Mouse (Mus musculus): ENCODE measurements around the gene Spata6.

Gene Spata6

DNA sequence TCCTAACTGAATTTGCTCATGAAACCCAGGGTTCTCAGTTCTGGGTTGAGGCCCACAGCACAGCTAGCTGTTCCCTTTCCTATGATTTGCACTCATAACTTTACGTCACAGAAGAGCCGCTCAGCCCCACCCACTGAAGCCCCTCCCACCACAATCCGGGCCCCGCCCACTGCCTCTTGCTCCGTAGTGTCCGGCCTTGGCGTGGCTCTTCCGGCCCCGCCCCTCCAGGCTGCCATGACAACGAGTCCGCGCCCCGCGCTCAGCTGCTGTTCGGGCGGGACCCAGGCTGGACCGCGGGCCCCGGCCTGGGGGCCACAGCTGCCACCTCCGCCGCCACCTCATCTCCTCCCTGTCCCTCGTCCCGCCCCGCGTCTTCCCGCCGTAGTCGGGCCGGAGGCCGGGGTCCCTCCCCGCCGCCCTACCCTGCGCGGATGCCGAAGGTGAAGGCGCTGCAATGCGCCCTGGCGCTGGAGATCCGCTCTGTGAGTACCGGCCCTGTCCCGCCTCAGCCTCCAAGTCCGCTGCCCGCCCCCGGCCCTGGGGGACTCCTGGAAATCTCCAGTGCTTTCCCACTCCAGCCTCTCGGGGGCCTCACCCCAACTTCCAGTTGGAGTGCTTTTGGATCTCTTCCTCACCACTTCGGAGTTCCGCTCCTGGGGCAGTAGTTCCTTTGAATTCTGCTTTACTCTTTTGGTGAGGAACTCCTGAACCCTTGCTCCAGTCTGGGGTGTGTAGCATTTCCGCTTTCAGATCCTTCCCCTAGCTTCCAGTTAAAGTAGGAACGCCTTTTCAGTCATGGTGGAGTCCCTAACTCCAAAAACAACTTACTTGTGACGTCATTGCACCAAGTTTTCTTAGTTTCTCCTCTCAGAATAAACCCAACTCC, at the start of gene Spata6:
Spata6 (plus strand) TSS at position 209 of the 886 bp plus-strand sequence.
- DNase-seq (ENCODE audit: low spot score in 2 of 2): peak; percentile 86 to 94

DNA sequence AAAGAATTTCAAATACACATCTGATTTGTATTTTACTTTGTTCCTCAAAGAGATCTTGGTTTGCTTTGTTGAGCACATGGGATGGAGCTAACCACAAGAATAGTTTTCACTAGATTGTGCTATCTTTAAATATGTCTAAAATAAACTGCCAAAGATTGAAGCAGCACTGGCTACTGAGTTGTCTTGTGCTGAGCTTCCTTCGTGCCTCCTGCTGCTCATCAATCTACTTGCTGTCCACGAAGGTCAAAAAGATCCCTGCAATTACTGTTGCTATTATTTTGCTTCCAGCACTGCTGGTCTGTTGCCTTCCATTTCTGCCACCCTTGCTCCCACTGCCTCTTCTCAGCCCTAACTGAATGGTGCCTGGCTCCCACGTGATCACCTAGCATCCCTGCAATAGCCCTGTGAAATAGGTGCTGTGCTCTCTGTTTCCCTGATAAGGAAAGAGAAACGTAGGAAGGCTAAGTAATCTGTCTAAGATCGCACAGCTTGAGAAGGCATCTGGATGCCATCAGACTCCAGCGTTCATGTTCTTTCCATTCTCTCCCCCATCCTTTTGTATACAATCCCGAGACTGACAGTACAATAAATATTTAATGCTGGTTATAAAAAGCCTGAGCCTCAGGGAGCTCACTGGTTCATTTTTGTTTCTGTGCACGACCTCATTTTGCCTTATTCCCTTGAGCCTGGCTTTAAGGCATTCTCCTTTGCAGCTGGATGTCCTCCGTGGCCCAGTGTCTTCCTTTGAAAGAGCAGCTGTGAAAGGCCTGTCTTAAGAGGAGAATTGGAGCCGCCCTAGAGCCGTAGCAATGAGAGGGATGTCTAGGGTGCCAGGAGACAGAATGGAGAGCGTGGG, 49.0 kb upstream of the Spata6 start:
- no peak for DNase-seq (ENCODE audit: low spot score in 2 of 2)

DNA sequence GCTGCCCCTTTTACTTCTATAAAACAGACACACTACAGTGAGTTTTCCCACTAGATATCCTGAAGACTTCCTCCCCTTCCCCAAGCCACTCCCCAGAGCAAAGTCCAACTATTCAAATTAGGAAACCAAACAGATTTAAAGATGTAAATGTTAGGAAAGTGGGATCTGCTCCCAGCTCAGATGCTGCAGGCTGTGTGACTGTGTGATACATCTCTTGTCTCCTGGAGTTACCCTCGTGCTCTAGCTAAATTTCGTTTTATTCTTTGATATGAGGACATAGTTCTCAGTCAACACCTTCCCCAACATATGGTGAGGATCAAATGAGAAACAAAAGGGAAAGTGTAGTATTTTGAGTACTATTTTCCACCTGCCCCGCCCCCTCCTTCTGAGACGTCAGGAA, 48.3 kb upstream of the Spata6 start:
- DNase-seq (ENCODE audit: low spot score in 2 of 2): no peak

- no peak for DNase-seq (ENCODE audit: low spot score in 2 of 2)
Measured at GRCm38 (mm10) chr4:111673904-111674303, 45.9 kb upstream of the Spata6 start.

DNA sequence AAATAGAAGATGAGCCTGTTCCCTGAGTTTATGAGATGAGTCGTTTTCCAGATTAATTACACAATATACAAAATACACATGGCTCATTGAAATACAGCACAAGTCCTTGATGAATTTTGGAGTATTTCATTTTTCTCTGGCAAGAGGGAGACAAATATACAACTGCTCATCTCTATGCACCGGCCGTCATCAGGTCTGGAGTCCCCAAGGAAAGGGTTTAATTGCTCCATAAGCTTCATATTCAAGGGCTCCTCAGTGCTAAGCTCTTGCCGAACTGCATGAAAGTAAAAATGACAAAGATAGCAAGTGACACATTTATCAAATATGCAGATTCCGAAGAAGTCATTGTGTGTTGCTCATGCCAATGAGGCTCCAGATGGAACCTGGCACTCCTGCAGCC, 37.9 kb upstream of the Spata6 start:
- no peak for DNase-seq (ENCODE audit: low spot score in 2 of 2)

GRCm38 (mm10) chr4:111682793-111683192, 37.0 kb upstream of the Spata6 start:
- no peak for DNase-seq (ENCODE audit: low spot score in 2 of 2)

- DNase-seq (ENCODE audit: low spot score in 2 of 2): no peak
Measured at GRCm38 (mm10) chr4:111683843-111684242, 35.9 kb upstream of the Spata6 start.

DNA sequence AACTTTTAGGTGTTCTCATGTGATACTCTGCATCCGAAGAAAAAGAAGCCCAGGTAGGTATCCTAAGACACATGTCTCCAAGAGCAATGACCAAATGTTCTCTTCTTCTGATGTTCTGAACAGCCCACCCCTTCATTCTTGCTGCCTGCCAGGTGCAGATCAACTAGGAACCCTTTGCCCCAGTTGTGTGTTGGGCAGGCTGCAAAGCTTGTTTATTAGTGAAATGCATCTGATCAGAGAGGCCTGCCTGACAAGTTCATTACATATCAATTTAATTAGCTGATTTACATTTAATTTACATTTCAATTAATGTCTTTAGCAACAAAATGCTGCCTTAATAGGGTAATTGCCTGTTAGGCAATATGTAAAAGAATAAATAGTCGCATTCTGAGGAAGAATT, 33.8 kb upstream of the Spata6 start:
- no peak for DNase-seq (ENCODE audit: low spot score in 2 of 2)

- DNase-seq (ENCODE audit: low spot score in 2 of 2): peak in 1 of 2 experiments; percentile 15
Measured at GRCm38 (mm10) chr4:111686951-111687350, 32.8 kb upstream of the Spata6 start.

DNA sequence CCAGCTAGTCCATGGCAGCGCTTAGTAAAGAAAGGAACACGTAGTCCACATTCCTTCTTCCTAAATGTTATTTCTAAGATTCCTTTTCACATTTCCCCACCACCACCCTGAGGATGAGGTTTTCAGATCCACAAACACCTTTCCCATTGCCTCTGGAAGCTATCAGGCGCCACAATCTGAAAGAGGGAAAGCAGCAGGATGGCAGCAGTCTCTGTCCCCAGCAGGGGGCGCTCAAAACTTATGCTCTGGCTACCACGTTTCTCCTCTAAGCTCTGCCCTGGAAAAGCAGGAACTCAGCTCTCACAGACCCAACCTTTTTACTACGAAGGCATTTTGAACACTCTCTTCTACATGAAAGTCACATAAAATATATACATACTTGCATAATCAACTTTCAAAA, 32.2 kb upstream of the Spata6 start:
- DNase-seq (ENCODE audit: low spot score in 2 of 2): peak; percentile 56 to 78

GRCm38 (mm10) chr4:111691057-111691543, 28.7 kb upstream of the Spata6 start:
- DNase-seq (ENCODE audit: low spot score in 2 of 2): no peak

DNA sequence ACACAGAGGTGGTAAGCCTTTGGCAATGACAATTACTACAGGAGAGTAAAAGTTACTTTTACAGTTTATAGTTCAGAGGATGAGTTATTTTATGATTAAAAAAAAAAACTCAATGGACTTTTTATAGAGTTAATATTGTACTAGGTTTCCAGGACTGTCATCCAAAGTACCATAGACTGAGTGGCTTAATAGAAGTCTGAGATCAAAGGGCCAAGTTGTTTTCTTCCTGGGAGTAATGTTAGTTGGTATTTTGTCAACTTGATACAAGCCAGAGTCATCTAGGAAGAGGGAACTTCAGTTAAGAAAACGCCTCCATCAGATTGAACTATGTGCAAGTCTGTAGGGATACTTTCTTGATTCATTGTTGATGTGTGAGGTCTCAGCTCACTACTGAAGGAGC, 18.4 kb upstream of the Spata6 start:
- no peak for DNase-seq (ENCODE audit: low spot score in 2 of 2)

DNA sequence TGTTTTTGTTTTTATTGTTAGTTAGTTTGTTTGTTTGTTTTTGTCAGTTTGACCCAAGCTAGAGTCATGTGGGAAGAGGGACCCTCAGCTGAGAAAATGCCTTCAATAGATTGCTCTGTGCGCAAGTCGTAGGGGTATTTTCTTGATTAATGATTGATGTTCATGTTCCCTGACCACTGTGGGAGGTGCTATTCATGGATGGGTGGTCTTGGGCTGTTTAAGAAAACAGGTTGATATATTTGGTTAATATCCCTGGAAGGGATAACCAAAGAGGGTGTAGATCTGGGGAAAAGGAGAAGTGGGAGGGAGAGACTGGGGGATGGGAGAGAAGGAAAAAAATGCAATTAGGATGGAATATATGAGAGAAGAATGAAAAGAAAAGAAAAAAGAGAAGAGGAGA, 15.7 kb upstream of the Spata6 start:
- no peak for DNase-seq (ENCODE audit: low spot score in 2 of 2)

DNA sequence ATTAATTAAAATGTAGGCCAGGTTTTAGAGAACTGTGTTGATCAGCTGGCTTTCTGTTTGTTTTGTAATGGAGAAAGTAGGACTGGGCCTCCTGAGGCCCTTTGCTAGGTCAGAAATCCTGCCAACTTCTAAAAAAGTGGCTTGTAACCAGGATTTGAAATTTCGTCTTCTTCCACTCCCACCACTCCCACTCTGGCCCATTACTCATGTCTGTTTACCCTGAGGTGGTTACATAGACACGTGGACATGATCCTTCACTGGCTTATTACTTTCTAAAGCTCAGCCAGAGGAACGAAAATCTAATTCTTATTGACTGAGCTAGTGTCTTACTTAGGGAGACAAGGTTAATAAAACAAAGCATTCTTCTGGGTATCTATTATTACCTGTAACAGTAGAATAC, 14.8 kb upstream of the Spata6 start:
- DNase-seq (ENCODE audit: low spot score in 2 of 2): no peak

- DNase-seq (ENCODE audit: low spot score in 2 of 2): no peak
Measured at GRCm38 (mm10) chr4:111719296-111719695, 488 bp upstream of the Spata6 start.

GRCm38 (mm10) chr4:111720662-111721003, 849 bp downstream of the Spata6 start:
- DNase-seq (ENCODE audit: low spot score in 2 of 2): no peak

DNA sequence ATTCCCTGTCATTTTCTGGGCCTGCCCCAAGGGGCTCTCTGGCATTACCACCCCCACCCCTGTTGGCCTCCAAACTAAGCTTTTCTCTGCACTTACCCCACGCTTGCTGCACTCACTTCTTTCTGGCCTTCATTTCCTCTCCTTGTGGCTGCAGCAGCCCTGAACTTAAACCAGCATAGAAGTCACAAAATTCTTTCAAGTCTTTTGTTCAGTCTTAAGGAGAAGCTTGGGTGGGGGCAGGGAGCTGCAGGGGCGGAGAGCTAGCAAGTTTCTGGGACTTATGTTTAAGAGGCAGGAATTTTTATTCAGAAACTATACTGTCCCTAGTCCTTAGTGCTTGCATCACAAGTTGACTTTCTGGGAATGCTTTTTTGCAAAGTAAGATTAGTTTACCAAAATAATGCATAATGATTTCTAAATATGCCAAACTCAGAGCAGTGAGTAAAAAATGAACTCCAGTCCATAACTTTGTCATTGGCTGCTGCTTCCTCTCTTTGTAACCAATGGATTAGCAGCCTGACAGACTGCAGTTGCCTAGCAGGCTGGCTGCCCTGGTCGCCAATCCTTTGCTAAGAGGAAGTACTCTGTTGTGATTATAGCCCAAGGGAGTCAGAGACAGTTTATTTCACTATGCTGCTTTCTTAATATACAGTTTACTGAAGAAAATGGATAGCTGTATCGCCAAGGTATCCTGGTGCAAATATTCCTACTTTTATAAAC, 1.5 kb downstream of the Spata6 start:
- no peak for DNase-seq (ENCODE audit: low spot score in 2 of 2)

GRCm38 (mm10) chr4:111737551-111737950, 17.8 kb downstream of the Spata6 start:
- no peak for DNase-seq (ENCODE audit: low spot score in 2 of 2)

DNA sequence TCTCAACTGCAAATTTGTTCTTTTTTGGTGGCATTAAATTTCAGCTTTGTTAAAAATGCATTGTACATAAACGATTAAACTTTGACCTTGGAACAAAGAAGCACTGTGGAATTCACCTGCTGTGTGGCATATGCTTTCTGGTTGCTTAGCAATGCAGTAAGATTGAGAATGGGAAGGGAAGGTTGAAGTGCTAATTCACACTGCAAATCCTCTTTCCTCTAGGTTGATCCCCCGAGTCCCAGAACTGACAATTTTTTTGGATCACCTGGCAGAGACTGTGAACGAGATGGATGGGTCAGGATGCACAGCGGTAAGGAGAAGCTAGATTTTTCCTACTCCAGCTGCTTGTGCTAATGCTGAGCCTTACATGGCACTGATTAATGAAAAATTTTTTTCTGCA, 60.7 kb downstream of the Spata6 start:
- no peak for DNase-seq (ENCODE audit: low spot score in 2 of 2)

GRCm38 (mm10) chr4:111799892-111800291, 80.1 kb downstream of the Spata6 start:
- no peak for DNase-seq (ENCODE audit: low spot score in 2 of 2)

- no peak for DNase-seq (ENCODE audit: low spot score in 2 of 2)
Measured at GRCm38 (mm10) chr4:111803164-111803563, 83.4 kb downstream of the Spata6 start.

DNA sequence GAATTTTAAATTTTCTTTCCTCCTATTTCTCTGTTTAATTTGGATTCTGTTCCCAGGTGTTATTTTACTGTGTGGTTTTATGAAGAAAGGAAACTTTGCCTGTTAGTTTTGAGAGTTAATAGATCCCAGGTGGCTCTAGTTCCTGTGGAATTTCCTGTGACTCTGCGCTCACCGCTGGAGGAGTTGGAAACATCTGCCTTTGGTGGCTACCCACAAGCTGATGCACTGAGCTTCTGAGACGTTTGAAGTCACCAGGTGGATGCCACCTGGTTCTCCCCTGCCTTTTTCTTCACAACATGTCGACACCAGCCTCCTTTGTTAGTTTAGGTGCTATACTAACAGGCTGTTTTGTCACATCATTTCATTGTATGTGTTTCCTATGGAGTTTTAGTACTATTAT, 97.7 kb downstream of the Spata6 start:
- no peak for DNase-seq (ENCODE audit: low spot score in 2 of 2)

All from urinary bladder, adult 18-20 months (tissue).